Mouse (Mus musculus) midbrain, embryonic 12.5 days (tissue): ENCODE data around the gene Gm15557. TPM values are rescaled to one million over a fixed set of nuclear protein-coding genes. Genes with fewer than 3 reads are reported as not detected.

Experiments
- ATAC-seq: fragments of 200-750 bp; cut with Nextera tagmentation; 2 replicates; pipeline ENCODE4 v1.8.0; 2017; ENCODE audit warnings: low read depth, moderate TSS enrichment, moderate library complexity; ENCODE audit not compliant: low FRiP score
- H3K27ac ChIP-seq: fragments of 300-500 bp; sonication (generic); replicated peaks from 2 replicates; pipeline ENCODE4 v1.5.1; 2016; ENCODE audit warnings: mild to moderate bottlenecking
- H3K27me3 ChIP-seq: fragments of 300-500 bp; sonication (generic); 2 replicates; pipeline ENCODE4 v1.6.1; 2016; ENCODE audit warnings: mild to moderate bottlenecking
- H3K36me3 ChIP-seq: fragments of 300-500 bp; sonication (generic); 2 replicates; pipeline ENCODE4 v1.6.1; 2016
- H3K4me1 ChIP-seq: fragments of 300-500 bp; sonication (generic); 2 replicates; pipeline ENCODE4 v1.6.1; 2016
- H3K4me2 ChIP-seq: fragments of 300-500 bp; sonication (generic); replicated peaks from 2 replicates; pipeline ENCODE4 v1.6.1; 2016; ENCODE audit warnings: mild to moderate bottlenecking, moderate library complexity
- H3K4me3 ChIP-seq: fragments of 300-500 bp; sonication (generic); 2 replicates; pipeline ENCODE4 v1.5.1; 2016; ENCODE audit warnings: mild to moderate bottlenecking
- H3K9ac ChIP-seq: fragments of 300-500 bp; sonication (generic); replicated peaks from 2 replicates; pipeline ENCODE4 v1.6.1; 2016; ENCODE audit warnings: mild to moderate bottlenecking, moderate library complexity
- H3K9me3 ChIP-seq: fragments of 300-500 bp; sonication (generic); 2 replicates; pipeline ENCODE4 v1.6.1; 2016; ENCODE audit warnings: mild to moderate bottlenecking
- WGBS: fragments of 180-500 bp; shearing (Covaris S2); methylation state at CpG from one replicate; pipeline ENCODE4 v1.1.7; 2016; 5-methylcytosine and 5-hydroxymethylcytosine counted together
- polyA plus RNA-seq: library from polyadenylated mRNA; unstranded; fragments of >200 nt; fragmentation: Nextera tagmentation; extraction: Ambion mirVana; gene quantifications from 2 replicates; pipeline ENCODE4 v1.2.1, GENCODE M21; 2016

Gm15557 gene
- polyA plus RNA-seq, 1 experiment from 2014 or later = not detected

DNA sequence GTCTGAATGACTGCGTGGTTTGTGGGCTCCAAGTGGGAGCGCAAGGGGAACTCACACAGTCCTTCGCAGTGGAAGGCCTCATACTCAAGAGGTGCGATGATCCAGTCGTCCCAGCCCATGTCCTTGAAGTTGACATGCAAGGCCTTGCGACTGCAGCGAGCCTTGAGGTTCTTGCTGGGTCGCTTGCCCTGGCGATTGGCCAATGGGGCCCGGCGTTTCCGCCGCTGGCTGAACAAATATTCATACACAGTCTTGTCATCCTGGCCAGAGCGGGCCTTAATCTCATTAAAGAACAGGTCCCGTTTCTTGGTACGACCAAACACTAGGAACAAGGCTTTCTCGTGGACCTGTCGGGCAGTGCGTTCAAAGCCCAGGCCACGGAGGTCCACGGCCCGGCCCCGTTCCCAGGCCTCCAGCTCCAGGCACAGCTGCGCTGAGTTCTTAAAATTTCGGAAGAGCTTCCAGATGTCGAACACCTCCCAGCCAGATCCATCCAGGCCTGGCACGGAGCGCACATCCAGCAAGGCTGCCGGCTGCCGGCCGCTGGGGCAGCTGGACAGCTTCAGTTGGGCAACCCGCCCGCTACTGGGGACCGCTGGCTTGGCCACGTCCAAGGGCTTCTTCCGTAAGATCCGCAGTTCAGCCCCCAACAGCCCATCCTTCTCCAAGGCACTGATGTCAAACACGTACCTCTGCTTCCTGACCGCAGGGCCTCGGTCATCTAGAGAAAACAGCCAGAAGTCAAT is 1.3 kb downstream of the Gm15557 start:
- Histone ChIP-seq H3K27me3 (peaks cover 10% of the 10 kb centered on the region), H3K9ac (no peak overlapping the region), H3K4me1 (peaks cover 34% of the 10 kb centered on the region), H3K36me3 (no peaks in the 10 kb centered on the region), H3K27ac (no peak overlapping the region), H3K9me3 (no peaks in the 10 kb centered on the region), H3K4me3 (no peak overlapping the region), H3K4me2 (no peak overlapping the region)
- 93% methylated on average over 40 of the region's 40 CpGs for WGBS
- ATAC-seq = no peak

DNA sequence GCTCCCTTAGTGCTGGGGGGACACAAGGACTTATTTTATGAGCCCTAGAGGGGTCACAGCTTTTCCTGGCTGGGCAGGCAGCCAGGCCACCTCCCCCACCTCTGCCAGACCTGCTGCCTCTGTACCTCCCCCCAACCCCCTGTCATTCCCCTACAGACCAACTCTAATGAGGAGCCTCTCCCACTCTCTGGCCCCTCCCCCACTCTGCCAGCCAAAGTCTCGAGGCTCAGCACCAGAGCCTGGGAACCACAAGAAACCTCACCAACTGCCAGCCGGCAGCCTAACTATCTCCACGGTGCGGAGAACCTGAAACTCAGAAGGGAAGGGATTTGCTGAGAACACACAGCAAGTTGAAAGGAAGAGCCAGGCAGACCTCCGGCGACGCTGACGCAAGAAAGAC is 2.9 kb downstream of the Gm15557 start:
- peak overlapping the region; percentile 26 for H3K4me2 ChIP-seq
- no peak overlapping the region for H3K4me3 ChIP-seq
- no peak overlapping the region for H3K27ac ChIP-seq
- no peak overlapping the region for H3K9ac ChIP-seq
- 2% methylated on average over 8 of the region's 8 CpGs for WGBS
- H3K36me3 ChIP-seq = no peaks in the 10 kb centered on the region
- ATAC-seq = 0 out of 2 replicates have a peak, but pooled peaks have one; percentile 30
- peaks cover 37% of the 10 kb centered on the region for H3K4me1 ChIP-seq
- peaks cover 15% of the 10 kb centered on the region for H3K27me3 ChIP-seq
- H3K9me3 ChIP-seq = no peaks in the 10 kb centered on the region

DNA sequence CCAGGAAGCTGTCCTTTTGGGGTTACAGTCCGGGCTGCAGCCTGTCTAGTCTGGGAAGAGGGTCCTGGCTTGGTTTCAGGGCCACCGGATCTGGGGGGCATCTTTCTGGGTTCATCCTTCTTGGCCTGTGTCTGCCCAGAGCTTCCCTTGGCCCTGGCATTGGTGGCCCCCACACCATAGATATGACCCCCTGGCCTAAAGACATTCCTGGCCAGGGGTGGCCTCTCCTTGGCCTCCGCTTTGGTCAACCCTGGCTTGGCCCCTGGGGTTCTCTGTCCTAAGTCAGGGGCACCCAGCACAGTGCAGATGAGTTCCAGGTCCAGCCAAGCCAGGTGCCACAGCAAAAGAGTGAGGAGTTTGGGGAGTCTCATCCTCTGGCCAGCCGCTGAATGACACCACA is 4.2 kb downstream of the Gm15557 start:
- Histone ChIP-seq H3K4me3 (no peak overlapping the region), H3K4me1 (peaks cover 37% of the 10 kb centered on the region), H3K9me3 (no peaks in the 10 kb centered on the region), H3K4me2 (no peak overlapping the region), H3K27me3 (peaks cover 15% of the 10 kb centered on the region), H3K36me3 (no peaks in the 10 kb centered on the region), H3K27ac (no peak overlapping the region), H3K9ac (no peak overlapping the region)
- ATAC-seq = no peak
- WGBS = 81% methylated on average over 4 of the region's 4 CpGs

DNA sequence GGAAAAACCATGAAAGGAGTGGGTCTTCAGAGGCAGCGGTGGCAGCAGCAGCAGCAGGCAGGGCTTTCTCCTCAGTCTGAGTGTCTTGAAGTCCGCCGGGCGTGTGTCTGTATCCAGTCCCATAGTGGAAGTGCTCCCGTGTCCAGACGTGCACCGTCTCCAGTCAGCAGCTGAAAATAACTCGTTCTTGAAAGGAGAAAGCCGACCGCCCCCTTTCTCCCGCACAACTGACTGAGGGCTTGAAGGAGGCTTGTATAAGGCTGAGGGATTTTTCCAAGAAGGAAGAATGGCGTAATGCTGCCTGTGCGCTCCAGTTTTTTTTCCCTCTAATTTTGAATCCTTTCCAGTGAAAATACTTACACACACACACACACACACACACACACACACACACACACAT is 4.6 kb downstream of the Gm15557 start, which contains the start of gene Gdf5:
Gene Gdf5 (minus strand): TSS at position 244 of the 400 bp plus-strand sequence.
- no peak within 1 kb of the TSS for H3K4me2 ChIP-seq
- no peaks in the 10 kb centered on the region for H3K36me3 ChIP-seq
- H3K4me3 ChIP-seq = no peak within 1 kb of the TSS
- WGBS = 52% methylated on average over 13 of the region's 13 CpGs
- no peak for ATAC-seq
- H3K9ac ChIP-seq = no peak within 1 kb of the TSS
- H3K27me3 ChIP-seq = peaks cover 15% of the 10 kb centered on the region
- H3K9me3 ChIP-seq = no peaks in the 10 kb centered on the region
- H3K4me1 ChIP-seq = peaks cover 37% of the 10 kb centered on the region
- no peak within 1 kb of the TSS for H3K27ac ChIP-seq

- no peak overlapping the region for H3K9ac ChIP-seq
- H3K4me2 ChIP-seq = no peak overlapping the region
- no peak overlapping the region for H3K27ac ChIP-seq
- peaks cover 37% of the 10 kb centered on the region for H3K4me1 ChIP-seq
- H3K9me3 ChIP-seq = no peaks in the 10 kb centered on the region
- H3K4me3 ChIP-seq = no peak overlapping the region
- no peak for ATAC-seq
- H3K27me3 ChIP-seq = peaks cover 15% of the 10 kb centered on the region
- WGBS = 70% methylated on average over 5 of the region's 5 CpGs
- no peaks in the 10 kb centered on the region for H3K36me3 ChIP-seq
These were observed 5.1 kb downstream of the Gm15557 start for GRCm38 (mm10) chr2:155945580-155945979.

- under 1% methylated on average over 7 of the region's 7 CpGs for WGBS
- no peaks in the 10 kb centered on the region for H3K9me3 ChIP-seq
- no peak overlapping the region for H3K9ac ChIP-seq
- H3K4me3 ChIP-seq = no peak overlapping the region
- peaks cover 15% of the 10 kb centered on the region for H3K27me3 ChIP-seq
- no peak overlapping the region for H3K4me2 ChIP-seq
- peaks cover 37% of the 10 kb centered on the region for H3K4me1 ChIP-seq
- no peak overlapping the region for H3K27ac ChIP-seq
- H3K36me3 ChIP-seq = no peaks in the 10 kb centered on the region
- 0 out of 2 replicates have a peak, but pooled peaks have one; percentile 38 for ATAC-seq
These were observed 5.5 kb downstream of the Gm15557 start for GRCm38 (mm10) chr2:155946069-155946468.

- Histone ChIP-seq H3K4me3 (no peak overlapping the region), H3K36me3 (no peaks in the 10 kb centered on the region), H3K27ac (no peak overlapping the region), H3K4me2 (no peak overlapping the region), H3K9me3 (no peaks in the 10 kb centered on the region), H3K9ac (no peak overlapping the region), H3K4me1 (peaks cover 37% of the 10 kb centered on the region), H3K27me3 (peaks cover 15% of the 10 kb centered on the region)
- no peak for ATAC-seq
- 4% methylated on average over 4 of the region's 4 CpGs for WGBS
These were observed 6.0 kb downstream of the Gm15557 start for GRCm38 (mm10) chr2:155946499-155946898.

DNA sequence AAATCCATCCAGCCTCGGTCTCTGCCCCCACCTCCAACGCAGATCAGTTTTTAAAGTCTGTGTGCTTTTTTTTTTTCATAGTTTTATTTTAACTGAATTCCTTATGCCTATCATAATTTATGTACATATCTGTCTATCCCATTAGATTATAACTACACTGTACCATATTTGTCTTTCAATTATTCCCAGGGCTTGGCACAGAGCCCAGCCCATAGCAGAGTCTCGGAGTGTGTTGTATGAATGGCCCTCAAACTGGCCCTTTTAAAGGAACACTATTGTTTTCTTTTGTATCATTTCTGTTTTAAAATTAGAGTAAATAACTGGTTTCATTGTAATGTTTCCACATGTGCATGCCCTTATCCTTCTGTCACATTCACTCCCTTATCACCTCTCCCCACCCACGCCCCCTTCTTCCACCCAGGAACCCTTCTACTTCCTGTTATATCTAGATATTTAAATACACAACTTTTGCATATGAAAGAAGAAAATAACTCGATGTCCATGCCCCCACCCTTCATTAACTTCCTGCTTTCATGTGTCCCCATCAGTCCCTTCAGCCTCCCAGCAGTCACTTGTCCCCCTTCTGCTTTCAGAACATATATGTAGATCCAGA is 7.0 kb downstream of the Gm15557 start:
- 75% methylated on average over 5 of the region's 5 CpGs for WGBS

GRCm38 (mm10) chr2:155949362-155949761 is 8.8 kb downstream of the Gm15557 start:
- Histone ChIP-seq H3K4me2 (no peak overlapping the region), H3K27me3 (peaks cover 15% of the 10 kb centered on the region), H3K4me3 (no peak overlapping the region), H3K9ac (no peak overlapping the region), H3K4me1 (peaks cover 20% of the 10 kb centered on the region), H3K36me3 (no peaks in the 10 kb centered on the region), H3K9me3 (no peaks in the 10 kb centered on the region), H3K27ac (no peak overlapping the region)
- WGBS = 28% methylated on average over 6 of the region's 6 CpGs
- ATAC-seq = no peak

More for the DNA sequence above, 7.0 kb downstream of the Gm15557 start:
- Histone ChIP-seq H3K4me1 (peaks cover 37% of the 10 kb centered on the region), H3K4me2 (no peak overlapping the region), H3K9ac (no peak overlapping the region), H3K27ac (no peak overlapping the region), H3K9me3 (no peaks in the 10 kb centered on the region), H3K27me3 (peaks cover 15% of the 10 kb centered on the region), H3K4me3 (no peak overlapping the region), H3K36me3 (no peaks in the 10 kb centered on the region)
- ATAC-seq = no peak

- Histone ChIP-seq H3K27me3 (peaks cover 12% of the 10 kb centered on the region), H3K4me1 (peaks cover 1% of the 10 kb centered on the region), H3K9ac (no peak overlapping the region), H3K4me3 (no peak overlapping the region), H3K4me2 (no peak overlapping the region), H3K27ac (no peak overlapping the region), H3K36me3 (no peaks in the 10 kb centered on the region), H3K9me3 (no peaks in the 10 kb centered on the region)
- no peak for ATAC-seq
These were observed 11.5 kb downstream of the Gm15557 start for GRCm38 (mm10) chr2:155952006-155952405.

DNA sequence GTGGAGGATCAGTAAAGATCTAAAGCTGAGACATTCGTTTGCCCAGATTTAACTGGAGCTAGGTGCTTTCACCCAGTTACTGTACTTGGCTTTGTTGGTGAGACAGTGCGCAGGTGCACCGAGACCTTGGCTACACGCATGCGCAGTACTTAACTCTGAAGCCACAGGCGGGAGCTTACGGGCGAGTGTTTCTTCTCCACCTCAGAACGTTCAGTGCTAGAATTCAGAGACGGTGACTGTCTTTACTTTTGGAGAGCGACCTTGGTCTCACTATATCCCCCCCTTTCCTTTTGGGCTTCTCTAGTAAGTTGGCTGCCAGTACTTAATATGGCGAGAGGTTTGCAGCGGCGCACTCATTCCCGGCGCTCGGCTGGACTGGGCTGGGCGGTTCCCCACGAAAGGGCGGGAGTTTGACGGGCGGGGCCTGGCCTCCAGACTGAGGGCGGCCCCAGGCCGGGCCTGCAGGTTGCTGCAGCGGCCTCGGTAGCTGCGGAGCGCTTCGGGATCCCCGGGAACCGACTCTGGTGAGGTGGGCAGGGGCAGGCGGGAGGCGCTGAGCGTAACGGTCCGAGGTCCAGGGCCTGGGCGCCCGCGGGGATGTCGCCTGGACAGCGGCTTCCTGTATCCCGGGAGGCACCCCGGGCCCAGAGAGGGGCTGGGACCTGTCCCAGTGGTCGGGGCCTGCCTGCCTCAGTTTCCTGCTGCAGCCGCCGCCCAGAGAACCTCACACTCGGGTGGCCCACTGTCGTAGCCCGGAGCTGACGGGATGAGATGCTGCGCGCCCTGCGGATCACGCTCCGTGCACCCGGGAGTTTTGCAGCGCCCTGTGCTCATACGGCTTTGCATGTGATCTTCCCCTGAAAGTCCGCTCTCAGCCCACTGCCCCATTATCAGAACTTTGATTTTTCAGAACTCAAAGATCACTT is 15.9 kb downstream of the Gm15557 start, which contains the start of gene Cep250:
Gene Cep250 (plus strand): TSS at position 325 of the 926 bp plus-strand sequence.
- Histone ChIP-seq H3K4me2 (peak within 1 kb of the TSS; percentile 68), H3K9ac (peak within 1 kb of the TSS; percentile 96), H3K4me3 (peak within 1 kb of the TSS; percentile 84), H3K36me3 (0 out of 2 replicates have a peak, but pooled peaks cover 8% of the 10 kb centered on the region), H3K27me3 (peaks cover 8% of the 10 kb centered on the region), H3K4me1 (peaks cover 7% of the 10 kb centered on the region), H3K27ac (peak within 1 kb of the TSS; percentile 84), H3K9me3 (no peaks in the 10 kb centered on the region)
- WGBS = under 1% methylated on average over 59 of the region's 59 CpGs
- peak; percentile 97 for ATAC-seq
